Mouse (Mus musculus): Measurements from ENCODE around the gene Slc2a5. TPM values are rescaled to one million over a fixed set of nuclear protein-coding genes. Genes with fewer than 3 reads are reported as not detected.

Slc2a5 gene
- polyA plus RNA-seq, 1 experiment from 2014 or later, result 3.4 TPM

- H3K9me3 ChIP-seq (ENCODE audit: control insufficient read depth, low read length), result no peaks in the 10 kb centered on the region
- no peaks in the 10 kb centered on the region for H3K36me3 ChIP-seq (ENCODE audit: control insufficient read depth, insufficient read depth, low read length)
- H3K4me1 ChIP-seq (ENCODE audit: control insufficient read depth, insufficient read depth, low read length), result no peaks in the 10 kb centered on the region
- no peak overlapping the region for H3K9ac ChIP-seq (replicated peaks; ENCODE audit: low read depth, low read length)
- H3K4me2 ChIP-seq (ENCODE audit: low read depth, low read length), result no peak overlapping the region
- 78% methylated on average over 13 of the region's 13 CpGs for WGBS
- no peak overlapping the region for H3K27ac ChIP-seq (ENCODE audit: low read depth, low read length)
- H3K27me3 ChIP-seq (ENCODE audit: control insufficient read depth, insufficient read depth, low read length), result no peaks in the 10 kb centered on the region
- no peak overlapping the region for H3K4me3 ChIP-seq (ENCODE audit: low read depth, low read length)
- no peak for ATAC-seq (ENCODE audit: low read depth)
Measured at GRCm38 (mm10) chr4:150162561-150163169, 43.6 kb downstream of the Slc2a5 start.

GRCm38 (mm10) chr4:150164875-150165274 is 45.8 kb downstream of the Slc2a5 start:
- H3K9ac ChIP-seq (replicated peaks; ENCODE audit: low read depth, low read length), result no peak overlapping the region
- no peaks in the 10 kb centered on the region for H3K4me1 ChIP-seq (ENCODE audit: control insufficient read depth, insufficient read depth, low read length)
- H3K27ac ChIP-seq (ENCODE audit: low read depth, low read length), result no peak overlapping the region
- no peak for ATAC-seq (ENCODE audit: low read depth)
- H3K27me3 ChIP-seq (ENCODE audit: control insufficient read depth, insufficient read depth, low read length), result no peaks in the 10 kb centered on the region
- H3K36me3 ChIP-seq (ENCODE audit: control insufficient read depth, insufficient read depth, low read length), result no peaks in the 10 kb centered on the region
- WGBS, result 41% methylated on average over 13 of the region's 13 CpGs
- H3K4me2 ChIP-seq (ENCODE audit: low read depth, low read length), result no peak overlapping the region
- no peak overlapping the region for H3K4me3 ChIP-seq (ENCODE audit: low read depth, low read length)
- H3K9me3 ChIP-seq (ENCODE audit: control insufficient read depth, low read length), result no peaks in the 10 kb centered on the region

- no peaks in the 10 kb centered on the region for H3K4me1 ChIP-seq (ENCODE audit: control insufficient read depth, insufficient read depth, low read length)
- H3K9ac ChIP-seq (replicated peaks; ENCODE audit: low read depth, low read length), result no peak overlapping the region
- no peak overlapping the region for H3K27ac ChIP-seq (ENCODE audit: low read depth, low read length)
- H3K36me3 ChIP-seq (ENCODE audit: control insufficient read depth, insufficient read depth, low read length), result no peaks in the 10 kb centered on the region
- WGBS, result 79% methylated on average over 10 of the region's 10 CpGs
- H3K4me2 ChIP-seq (ENCODE audit: low read depth, low read length), result no peak overlapping the region
- no peaks in the 10 kb centered on the region for H3K9me3 ChIP-seq (ENCODE audit: control insufficient read depth, low read length)
- ATAC-seq (ENCODE audit: low read depth), result no peak
- H3K4me3 ChIP-seq (ENCODE audit: low read depth, low read length), result no peak overlapping the region
- no peaks in the 10 kb centered on the region for H3K27me3 ChIP-seq (ENCODE audit: control insufficient read depth, insufficient read depth, low read length)
Measured at GRCm38 (mm10) chr4:150168406-150168805, 49.3 kb downstream of the Slc2a5 start.

GRCm38 (mm10) chr4:150172107-150172506 is 53.0 kb downstream of the Slc2a5 start:
- Histone ChIP-seq H3K9ac (replicated peaks; ENCODE audit: low read depth, low read length) (no peak overlapping the region), H3K4me3 (ENCODE audit: low read depth, low read length) (no peak overlapping the region), H3K27ac (ENCODE audit: low read depth, low read length) (no peak overlapping the region), H3K27me3 (ENCODE audit: control insufficient read depth, insufficient read depth, low read length) (no peaks in the 10 kb centered on the region), H3K36me3 (ENCODE audit: control insufficient read depth, insufficient read depth, low read length) (no peaks in the 10 kb centered on the region), H3K9me3 (ENCODE audit: control insufficient read depth, low read length) (no peaks in the 10 kb centered on the region), H3K4me1 (ENCODE audit: control insufficient read depth, insufficient read depth, low read length) (no peaks in the 10 kb centered on the region), H3K4me2 (ENCODE audit: low read depth, low read length) (no peak overlapping the region)
- WGBS, result 81% methylated on average over 8 of the region's 8 CpGs
- ATAC-seq (ENCODE audit: low read depth), result no peak

GRCm38 (mm10) chr4:150173281-150173680 is 54.2 kb downstream of the Slc2a5 start:
- Histone ChIP-seq H3K9me3 (ENCODE audit: control insufficient read depth, low read length) (no peaks in the 10 kb centered on the region), H3K27me3 (ENCODE audit: control insufficient read depth, insufficient read depth, low read length) (no peaks in the 10 kb centered on the region), H3K9ac (replicated peaks; ENCODE audit: low read depth, low read length) (no peak overlapping the region), H3K36me3 (ENCODE audit: control insufficient read depth, insufficient read depth, low read length) (no peaks in the 10 kb centered on the region), H3K4me1 (ENCODE audit: control insufficient read depth, insufficient read depth, low read length) (no peaks in the 10 kb centered on the region), H3K27ac (ENCODE audit: low read depth, low read length) (no peak overlapping the region), H3K4me2 (ENCODE audit: low read depth, low read length) (no peak overlapping the region), H3K4me3 (ENCODE audit: low read depth, low read length) (no peak overlapping the region)
- ATAC-seq (ENCODE audit: low read depth), result peak; percentile 41; the same call in 1 of the 2 replicates
- WGBS, result 58% methylated on average over 10 of the region's 10 CpGs

- Histone ChIP-seq H3K4me3 (ENCODE audit: low read depth, low read length) (no peak overlapping the region), H3K36me3 (ENCODE audit: control insufficient read depth, insufficient read depth, low read length) (no peaks in the 10 kb centered on the region), H3K9me3 (ENCODE audit: control insufficient read depth, low read length) (no peaks in the 10 kb centered on the region), H3K4me1 (ENCODE audit: control insufficient read depth, insufficient read depth, low read length) (no peaks in the 10 kb centered on the region), H3K9ac (replicated peaks; ENCODE audit: low read depth, low read length) (no peak overlapping the region), H3K4me2 (ENCODE audit: low read depth, low read length) (no peak overlapping the region), H3K27ac (ENCODE audit: low read depth, low read length) (no peak overlapping the region), H3K27me3 (ENCODE audit: control insufficient read depth, insufficient read depth, low read length) (no peaks in the 10 kb centered on the region)
- no peak for ATAC-seq (ENCODE audit: low read depth)
- 94% methylated on average over 14 of the region's 14 CpGs for WGBS
Measured at GRCm38 (mm10) chr4:150174027-150174426, 54.9 kb downstream of the Slc2a5 start.

- H3K27me3 ChIP-seq (ENCODE audit: control insufficient read depth, insufficient read depth, low read length), result no peaks in the 10 kb centered on the region
- no peak overlapping the region for H3K9ac ChIP-seq (replicated peaks; ENCODE audit: low read depth, low read length)
- no peak overlapping the region for H3K27ac ChIP-seq (ENCODE audit: low read depth, low read length)
- no peaks in the 10 kb centered on the region for H3K36me3 ChIP-seq (ENCODE audit: control insufficient read depth, insufficient read depth, low read length)
- H3K9me3 ChIP-seq (ENCODE audit: control insufficient read depth, low read length), result no peaks in the 10 kb centered on the region; the same call in 1 of the 2 replicates
- H3K4me2 ChIP-seq (ENCODE audit: low read depth, low read length), result no peak overlapping the region
- H3K4me3 ChIP-seq (ENCODE audit: low read depth, low read length), result no peak overlapping the region
- no peak for ATAC-seq (ENCODE audit: low read depth)
- 6% methylated on average over 7 of the region's 7 CpGs for WGBS
- H3K4me1 ChIP-seq (ENCODE audit: control insufficient read depth, insufficient read depth, low read length), result no peaks in the 10 kb centered on the region
Measured at GRCm38 (mm10) chr4:150176535-150176934, 57.5 kb downstream of the Slc2a5 start.

GRCm38 (mm10) chr4:150177122-150177521 is 58.0 kb downstream of the Slc2a5 start:
- no peaks in the 10 kb centered on the region for H3K36me3 ChIP-seq (ENCODE audit: control insufficient read depth, insufficient read depth, low read length)
- H3K27ac ChIP-seq (ENCODE audit: low read depth, low read length), result no peak overlapping the region
- ATAC-seq (ENCODE audit: low read depth), result no peak
- no peak overlapping the region for H3K9ac ChIP-seq (replicated peaks; ENCODE audit: low read depth, low read length)
- H3K4me1 ChIP-seq (ENCODE audit: control insufficient read depth, insufficient read depth, low read length), result no peaks in the 10 kb centered on the region
- no peak overlapping the region for H3K4me3 ChIP-seq (ENCODE audit: low read depth, low read length)
- H3K27me3 ChIP-seq (ENCODE audit: control insufficient read depth, insufficient read depth, low read length), result no peaks in the 10 kb centered on the region
- H3K4me2 ChIP-seq (ENCODE audit: low read depth, low read length), result no peak overlapping the region
- 82% methylated on average over 8 of the region's 8 CpGs for WGBS
- no peaks in the 10 kb centered on the region; the same call in 1 of the 2 replicates for H3K9me3 ChIP-seq (ENCODE audit: control insufficient read depth, low read length)

GRCm38 (mm10) chr4:150178131-150178530 is 59.0 kb downstream of the Slc2a5 start:
- Histone ChIP-seq H3K36me3 (ENCODE audit: control insufficient read depth, insufficient read depth, low read length) (no peaks in the 10 kb centered on the region), H3K9ac (replicated peaks; ENCODE audit: low read depth, low read length) (no peak overlapping the region), H3K27ac (ENCODE audit: low read depth, low read length) (no peak overlapping the region), H3K4me1 (ENCODE audit: control insufficient read depth, insufficient read depth, low read length) (no peaks in the 10 kb centered on the region), H3K27me3 (ENCODE audit: control insufficient read depth, insufficient read depth, low read length) (no peaks in the 10 kb centered on the region), H3K4me3 (ENCODE audit: low read depth, low read length) (no peak overlapping the region), H3K4me2 (ENCODE audit: low read depth, low read length) (no peak overlapping the region), H3K9me3 (ENCODE audit: control insufficient read depth, low read length) (no peaks in the 10 kb centered on the region; the same call in 1 of the 2 replicates)
- 64% methylated on average over 4 of the region's 4 CpGs for WGBS
- no peak for ATAC-seq (ENCODE audit: low read depth)

All from neural tube, embryonic 14.5 days (tissue).